Mouse (Mus musculus) limb, embryonic 11.5 days (tissue): Measurements from ENCODE around the gene Als2cl. TPM values are rescaled to one million over a fixed set of nuclear protein-coding genes. Genes with fewer than 3 reads are reported as not detected.

ENCODE experiments used
- ATAC-seq: fragments of 200-750 bp; cut with Nextera tagmentation; 2 replicates; pipeline ENCODE4 v1.8.0; 2017; ENCODE audit warnings: low read depth; ENCODE audit not compliant: insufficient number of reproducible peaks, low FRiP score, low TSS enrichment
- DNase-seq: peaks from one replicate; pipeline ENCODE4 v3.0.0-alpha.2; 2015; ENCODE audit warnings: low spot score
- H3K27ac ChIP-seq: fragments of 300-500 bp; sonication (generic); replicated peaks from 2 replicates; pipeline ENCODE4 v1.5.1; 2014; ENCODE audit warnings: low read depth, mild to moderate bottlenecking, low read length
- H3K27me3 ChIP-seq: fragments of 300-500 bp; sonication (generic); 2 replicates; pipeline ENCODE4 v1.6.1; 2014; ENCODE audit warnings: mild to moderate bottlenecking, low read length, mixed read lengths; ENCODE audit not compliant: control insufficient read depth, insufficient read depth
- H3K36me3 ChIP-seq: fragments of 300-500 bp; sonication (generic); 2 replicates; pipeline ENCODE4 v1.6.1; 2014; ENCODE audit warnings: mild to moderate bottlenecking, low read length, moderate library complexity, mixed read lengths; ENCODE audit not compliant: control insufficient read depth, insufficient read depth
- H3K4me1 ChIP-seq: fragments of 300-500 bp; sonication (generic); 2 replicates; pipeline ENCODE4 v1.6.1; 2014; ENCODE audit warnings: low read length, mixed read lengths; ENCODE audit not compliant: control insufficient read depth, insufficient read depth
- H3K4me2 ChIP-seq: fragments of 300-500 bp; sonication (generic); 2 replicates; pipeline ENCODE4 v1.6.1; 2014; ENCODE audit warnings: low read depth, mild to moderate bottlenecking, moderate library complexity; ENCODE audit not compliant: severe bottlenecking
- H3K4me3 ChIP-seq: fragments of 300-500 bp; sonication (generic); 2 replicates; pipeline ENCODE4 v1.5.1; 2014; ENCODE audit warnings: low read depth, low read length
- H3K9ac ChIP-seq: fragments of 300-500 bp; sonication (generic); 2 replicates; pipeline ENCODE4 v1.6.1; 2014; ENCODE audit warnings: mild to moderate bottlenecking, low read length
- H3K9me3 ChIP-seq: fragments of 300-500 bp; sonication (generic); 2 replicates; pipeline ENCODE4 v1.6.1; 2016; ENCODE audit warnings: low read length; ENCODE audit not compliant: control insufficient read depth
- WGBS: fragments of 180-500 bp; shearing (Covaris S2); extraction: QIAGEN DNeasy Blood & Tissue Kit; methylation state at CpG from one replicate; pipeline ENCODE4 v1.1.7; 2014; 5-methylcytosine and 5-hydroxymethylcytosine counted together
- polyA plus RNA-seq: library from polyadenylated mRNA; unstranded; fragments of >200 nt; fragmentation: Nextera tagmentation; extraction: Ambion mirVana; gene quantifications from 2 replicates; pipeline ENCODE4 v1.2.1, GENCODE M21; 2014

Gene Als2cl
- polyA plus RNA-seq, 1 experiment from 2014 or later, result 1.4 TPM

GRCm38 (mm10) chr9:110914631-110915236, 35.1 kb downstream of the Als2cl start:
- Histone ChIP-seq H3K9me3 (no peaks in the 10 kb centered on the region), H3K4me1 (no peaks in the 10 kb centered on the region), H3K4me3 (no peak overlapping the region), H3K27ac (no peak overlapping the region), H3K9ac (no peak overlapping the region), H3K36me3 (no peaks in the 10 kb centered on the region), H3K4me2 (no peak overlapping the region), H3K27me3 (no peaks in the 10 kb centered on the region)
- no peak for DNase-seq
- WGBS, result 64% methylated on average over 21 of the region's 21 CpGs
- ATAC-seq, result no peak

GRCm38 (mm10) chr9:110915466-110915865, 35.8 kb downstream of the Als2cl start:
- Histone ChIP-seq H3K27me3 (no peaks in the 10 kb centered on the region), H3K9me3 (no peaks in the 10 kb centered on the region), H3K4me2 (no peak overlapping the region), H3K4me1 (no peaks in the 10 kb centered on the region), H3K4me3 (no peak overlapping the region), H3K36me3 (no peaks in the 10 kb centered on the region), H3K9ac (no peak overlapping the region), H3K27ac (no peak overlapping the region)
- DNase-seq (no peak), ATAC-seq (no peak)
- WGBS, result 71% methylated on average over 8 of the region's 8 CpGs

DNA sequence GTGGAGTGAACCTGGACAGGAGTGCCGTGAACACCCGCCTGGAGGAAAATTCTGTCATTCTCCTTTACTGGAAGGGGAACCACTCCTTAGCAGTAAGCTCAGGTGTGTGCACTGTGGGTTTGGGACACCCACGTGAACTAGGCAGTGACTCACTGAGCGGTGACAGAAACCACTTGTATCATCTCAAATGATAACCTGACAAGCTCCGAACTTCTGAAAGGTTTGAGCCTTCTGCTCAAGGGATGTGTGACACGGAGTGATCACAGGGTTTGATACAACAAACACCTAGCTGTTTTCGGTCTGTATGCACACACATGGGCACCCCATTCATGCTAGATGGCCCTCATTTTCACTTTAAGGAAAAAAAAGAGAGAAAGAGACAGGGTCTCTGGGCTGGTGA, 37.1 kb downstream of the Als2cl start, which contains the start of gene Fam240a:
Gene Fam240a (minus strand): TSS at position 76 of the 400 bp plus-strand sequence.
- Histone ChIP-seq H3K9me3 (no peaks in the 10 kb centered on the region), H3K36me3 (no peaks in the 10 kb centered on the region), H3K27me3 (no peaks in the 10 kb centered on the region), H3K4me3 (no peak within 1 kb of the TSS), H3K9ac (no peak within 1 kb of the TSS), H3K4me1 (no peaks in the 10 kb centered on the region), H3K4me2 (no peak within 1 kb of the TSS), H3K27ac (no peak within 1 kb of the TSS)
- ATAC-seq (no peak), DNase-seq (no peak)
- WGBS, result 90% methylated on average over 7 of the region's 7 CpGs

DNA sequence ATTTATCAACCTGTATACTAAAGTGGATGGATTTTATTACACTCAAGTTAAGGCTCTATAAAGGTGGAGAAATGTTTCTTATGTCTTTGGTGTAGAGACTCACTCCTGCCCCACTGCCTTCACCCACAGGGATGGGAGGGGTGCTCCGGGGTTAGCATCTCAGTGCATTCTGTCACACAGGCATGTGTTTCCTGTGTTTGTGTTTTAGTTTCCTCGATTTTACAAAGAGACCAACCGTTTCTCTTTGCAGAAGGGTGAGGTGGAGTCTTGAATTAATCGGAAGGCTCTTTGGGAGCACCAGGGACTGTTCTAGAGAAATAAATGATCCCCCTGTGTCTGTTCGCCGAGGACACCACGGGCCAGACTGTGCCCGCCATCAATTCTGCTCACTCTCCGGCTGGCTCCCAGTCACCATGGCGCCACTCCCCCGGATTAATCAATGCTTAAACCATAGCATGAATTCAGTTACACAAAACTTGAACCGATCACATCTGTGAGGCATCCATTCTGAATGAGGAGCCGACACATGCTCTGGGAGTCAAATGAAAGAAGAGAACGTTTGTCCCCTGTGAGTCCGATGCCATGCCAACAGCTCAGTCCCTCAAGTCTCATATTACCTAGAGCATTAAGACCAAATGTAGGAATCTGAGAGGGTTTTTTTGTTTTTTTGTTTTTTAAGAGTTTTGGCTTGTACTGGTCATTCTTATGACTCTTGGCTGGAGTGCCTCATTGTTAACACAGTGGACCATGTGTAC, 41.2 kb downstream of the Als2cl start:
- no peaks in the 10 kb centered on the region for H3K27me3 ChIP-seq
- H3K9me3 ChIP-seq, result no peaks in the 10 kb centered on the region
- no peak overlapping the region for H3K4me2 ChIP-seq
- no peak overlapping the region for H3K27ac ChIP-seq
- H3K36me3 ChIP-seq, result no peaks in the 10 kb centered on the region
- H3K9ac ChIP-seq, result no peak overlapping the region
- no peaks in the 10 kb centered on the region for H3K4me1 ChIP-seq
- 75% methylated on average over 15 of the region's 15 CpGs for WGBS
- ATAC-seq, result no peak
- no peak for DNase-seq
- H3K4me3 ChIP-seq, result no peak overlapping the region

DNA sequence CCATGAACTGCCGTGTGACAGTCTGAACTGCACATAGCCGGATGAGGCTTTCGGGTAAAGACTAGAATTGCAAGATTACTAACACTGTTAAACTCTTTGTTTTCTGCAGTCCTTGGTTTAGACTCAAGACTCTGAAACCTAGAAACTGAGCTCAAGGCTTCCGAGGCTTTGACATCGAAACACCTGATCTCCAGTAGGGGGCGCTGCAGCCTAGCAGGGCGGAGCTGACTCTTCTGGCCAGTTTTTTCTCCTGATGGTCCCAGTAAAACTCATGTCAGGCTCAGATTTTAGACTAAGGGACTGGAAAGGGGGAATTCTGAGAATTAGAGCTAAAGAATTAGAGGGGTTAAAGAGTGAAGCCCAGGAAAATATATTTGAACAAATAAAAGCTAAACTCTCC, 43.1 kb downstream of the Als2cl start:
- ATAC-seq (no peak), DNase-seq (peak; percentile 89)
- Histone ChIP-seq H3K9ac (no peak overlapping the region), H3K27me3 (no peaks in the 10 kb centered on the region), H3K36me3 (no peaks in the 10 kb centered on the region), H3K27ac (no peak overlapping the region), H3K4me2 (no peak overlapping the region), H3K4me1 (no peaks in the 10 kb centered on the region), H3K9me3 (no peaks in the 10 kb centered on the region), H3K4me3 (no peak overlapping the region)
- 20% methylated on average over 7 of the region's 7 CpGs for WGBS

GRCm38 (mm10) chr9:110931573-110931972, 51.9 kb downstream of the Als2cl start:
- no peak for ATAC-seq
- Histone ChIP-seq H3K9ac (no peak overlapping the region), H3K27me3 (no peaks in the 10 kb centered on the region), H3K27ac (no peak overlapping the region), H3K4me2 (no peak overlapping the region), H3K4me3 (no peak overlapping the region), H3K4me1 (no peaks in the 10 kb centered on the region), H3K36me3 (no peaks in the 10 kb centered on the region), H3K9me3 (no peaks in the 10 kb centered on the region)
- WGBS, result 80% methylated on average over 6 of the region's 6 CpGs
- DNase-seq, result no peak

DNA sequence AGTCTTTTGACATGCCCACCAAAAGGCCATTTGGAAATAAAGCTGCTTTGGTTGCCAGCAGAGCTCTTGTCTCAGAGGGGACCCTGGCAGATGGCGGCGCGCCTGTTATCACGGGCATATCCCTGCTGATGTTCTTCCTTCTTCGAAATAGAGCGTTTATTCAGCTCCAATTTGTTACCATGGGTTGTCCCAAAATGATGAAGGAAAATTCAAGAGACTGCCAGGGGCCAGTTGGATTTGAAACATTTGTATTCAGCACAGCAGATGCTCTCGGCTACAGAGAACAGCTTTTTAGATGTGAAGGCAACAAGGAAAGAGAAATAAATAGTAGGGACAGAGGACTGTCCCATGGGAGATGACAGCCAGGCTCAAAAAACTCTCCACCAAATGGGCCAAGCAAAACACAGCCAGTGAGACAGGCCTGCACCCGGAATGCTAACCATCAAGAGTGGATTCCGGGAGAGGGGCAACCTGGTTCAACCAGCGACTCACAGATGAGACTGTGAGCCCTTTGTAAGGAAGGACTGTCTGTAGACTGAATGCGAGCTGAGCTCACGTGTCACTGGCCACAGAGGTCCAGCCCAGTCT, 54.3 kb downstream of the Als2cl start:
- WGBS, result 84% methylated on average over 12 of the region's 12 CpGs

DNA sequence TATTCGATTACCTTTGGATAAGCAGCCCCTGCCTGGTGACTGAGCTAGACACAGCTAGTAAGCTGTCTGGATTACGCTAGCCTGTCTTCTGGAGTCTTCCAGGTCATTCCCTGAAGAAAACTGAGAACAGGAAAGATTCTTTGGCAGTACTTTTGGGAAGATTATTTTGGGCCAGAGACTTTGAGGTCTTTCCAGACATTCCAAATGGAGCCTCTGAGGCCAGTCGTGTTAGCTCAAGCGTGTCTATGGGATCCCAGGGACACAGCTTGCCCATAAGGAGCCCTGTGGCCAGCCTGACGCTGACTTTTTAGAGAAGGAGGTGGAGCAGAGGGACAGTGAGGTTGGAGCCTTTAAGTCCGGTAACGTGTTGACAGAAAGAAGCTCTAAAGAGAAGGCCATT, 56.3 kb downstream of the Als2cl start:
- Histone ChIP-seq H3K4me2 (no peak overlapping the region), H3K36me3 (no peaks in the 10 kb centered on the region), H3K27ac (no peak overlapping the region), H3K4me3 (no peak overlapping the region), H3K4me1 (no peaks in the 10 kb centered on the region), H3K9me3 (no peaks in the 10 kb centered on the region), H3K9ac (no peak overlapping the region), H3K27me3 (no peaks in the 10 kb centered on the region)
- ATAC-seq, result no peak
- 89% methylated on average over 7 of the region's 7 CpGs for WGBS
- DNase-seq, result no peak

More for the DNA sequence above, 54.3 kb downstream of the Als2cl start:
- no peak overlapping the region for H3K9ac ChIP-seq
- DNase-seq, result no peak
- no peak overlapping the region for H3K4me3 ChIP-seq
- no peak for ATAC-seq
- no peaks in the 10 kb centered on the region for H3K36me3 ChIP-seq
- H3K27ac ChIP-seq, result no peak overlapping the region
- H3K27me3 ChIP-seq, result no peaks in the 10 kb centered on the region
- no peak overlapping the region for H3K4me2 ChIP-seq
- H3K4me1 ChIP-seq, result no peaks in the 10 kb centered on the region
- no peaks in the 10 kb centered on the region for H3K9me3 ChIP-seq
